ENCODE assay signal across 8 mouse cellular contexts in the genomic region with DNA sequence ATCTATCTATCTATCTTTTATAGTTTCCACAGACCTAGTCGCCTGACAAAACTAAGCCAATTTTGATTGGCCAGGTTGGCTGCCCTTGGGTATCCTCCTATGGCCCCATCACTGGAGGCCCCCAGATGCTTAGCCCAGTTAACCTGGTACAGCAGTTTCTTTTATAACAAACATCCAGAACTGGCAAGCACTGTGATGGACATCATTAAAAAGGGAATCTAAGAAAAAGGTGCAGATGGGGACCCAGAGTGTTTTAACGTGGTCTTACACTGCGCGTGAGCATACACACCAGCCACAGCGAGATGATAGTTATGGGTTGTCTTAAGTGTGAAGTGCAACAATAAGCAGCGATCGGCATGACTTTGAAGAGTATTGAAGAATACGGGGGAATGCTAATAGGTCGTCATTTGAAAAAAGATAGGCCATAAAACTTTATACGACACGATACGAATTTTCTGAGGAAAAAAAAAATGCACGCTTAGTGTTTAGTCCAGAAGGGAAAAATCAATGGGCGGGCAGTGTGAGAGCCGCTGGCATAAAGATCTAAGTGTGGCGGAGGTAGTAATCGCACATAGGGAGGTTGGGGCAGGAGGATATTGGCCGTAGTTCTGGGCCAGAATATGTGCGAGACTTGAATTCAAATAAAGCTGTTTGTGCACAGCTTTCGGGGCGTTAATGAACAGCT. TPM values are rescaled to one million over a fixed set of nuclear protein-coding genes. Genes with fewer than 3 reads are reported as not detected.
A peak's percentile ranks its signal among the peaks of the same experiment; 100 is the strongest.
DNase-seq lines count a peak whose midpoint lies in the region; ATAC-seq and TF ChIP-seq lines count a peak whose summit lies in the region.

No protein-coding gene starts in this region.

- H3K9ac ChIP-seq in limb, embryonic 15.5 days: peak overlapping the region; percentile 82

- H3K4me2 ChIP-seq in limb, embryonic 15.5 days: peak overlapping the region; percentile 91

- H3K27ac ChIP-seq in limb, embryonic 15.5 days: peak overlapping the region; percentile 90
- peak overlapping the region; percentile 69; the same call in 1 of the 2 replicates for H3K27ac ChIP-seq in small intestine, adult 2 months (ENCODE audit: insufficient read depth, low read depth, low read length)

- H3K36me3 ChIP-seq in limb, embryonic 15.5 days: peaks cover 26% of the 10 kb centered on the region
- H3K36me3 ChIP-seq in small intestine, adult 2 months (ENCODE audit: control insufficient read depth, insufficient read depth, low read length): peaks cover 19% of the 10 kb centered on the region

- no peaks in the 10 kb centered on the region for H3K27me3 ChIP-seq in limb, embryonic 15.5 days
- no peaks in the 10 kb centered on the region for H3K27me3 ChIP-seq in small intestine, adult 2 months (ENCODE audit: control insufficient read depth, insufficient read depth, low read length)

- WGBS in lung, adult 2 months: 10% methylated on average over 21 of the region's 21 CpGs
- 13% methylated on average over 21 of the region's 21 CpGs for WGBS in limb, embryonic 15.5 days
- WGBS in small intestine, adult 2 months: 6% methylated on average over 21 of the region's 21 CpGs

- TF ChIP-seq POLR2A in lung, adult 2 months (IDR thresholded peaks at IDR 0.05; ENCODE audit: borderline replicate concordance, extremely low read depth, low read depth, low read length): no peak
- no peak for TF ChIP-seq POLR2A in small intestine, adult 2 months (IDR thresholded peaks at IDR 0.05; ENCODE audit: low read depth, low read length)

- no peak for TF ChIP-seq CTCF in lung, adult 2 months (IDR thresholded peaks at IDR 0.05; ENCODE audit: insufficient read depth, low read length)
- no peak for TF ChIP-seq CTCF in small intestine, adult 2 months (IDR thresholded peaks at IDR 0.05; ENCODE audit: extremely low read depth, insufficient read length, insufficient replicate concordance, low read depth, low read length)

- no peak for DNase-seq in lung, adult 2 months
- DNase-seq in lung, adult 18-20 months: no peak
- no peak for DNase-seq in testis, postnatal 10 days (ENCODE audit: low spot score)
- DNase-seq in ovary, postnatal 10 days (ENCODE audit: low spot score): no peak
- DNase-seq in embryo, embryonic 9.5 days (ENCODE audit: extremely low spot score): no peak

- ATAC-seq in erythroid progenitor cell, adult 5-6 weeks (replicated peaks; ENCODE audit: low FRiP score, poor library complexity, severe bottlenecking): peak; percentile 62; the same call in 1 of the 2 replicates
- ATAC-seq in limb, embryonic 15.5 days (ENCODE audit: insufficient number of reproducible peaks, low FRiP score, low TSS enrichment, low read depth): peak; percentile 17

- H3K4me1 ChIP-seq in lung, adult 2 months (ENCODE audit: control insufficient read depth, insufficient read depth, low read length): no peaks in the 10 kb centered on the region; the same call in 1 of the 2 replicates
- peaks cover 16% of the 10 kb centered on the region for H3K4me1 ChIP-seq in limb, embryonic 15.5 days
- H3K4me1 ChIP-seq in small intestine, adult 2 months (ENCODE audit: control insufficient read depth, insufficient read depth, insufficient read length, low read length): peaks cover 19% of the 10 kb centered on the region

- H3K9me3 ChIP-seq in limb, embryonic 15.5 days: no peaks in the 10 kb centered on the region

- peak overlapping the region; percentile 72 for H3K4me3 ChIP-seq in lung, adult 2 months (replicated peaks; ENCODE audit: extremely low read depth, low read depth, low read length)
- H3K4me3 ChIP-seq in limb, embryonic 15.5 days: peak overlapping the region; percentile 73
- H3K4me3 ChIP-seq in small intestine, adult 2 months (ENCODE audit: low read depth, low read length): peak overlapping the region; percentile 97

RNA-seq across cellular contexts. Expression of a gene that starts 49.7 kb away (rescaled TPM):
- polyA plus RNA-seq in lung, adult 2 months (2012; rRNA removed): 48.5 and 54.4 TPM in 2 replicates
- 36.9 and 44.3 TPM in 2 replicates for total RNA-seq in erythroid progenitor cell, adult 5-6 weeks (2015; ENCODE audit: low replicate concordance)
- 18.2 and 33.9 TPM in 2 replicates for total RNA-seq in erythroid progenitor cell, adult 5-6 weeks (2017; ENCODE audit: low replicate concordance)
- polyA plus RNA-seq in limb, embryonic 15.5 days (2015; fragmentation: Nextera tagmentation; extraction: Ambion mirVana): 5.6 and 7.9 TPM in 2 replicates
- polyA plus RNA-seq in small intestine, adult 2 months (2012; rRNA removed): 18.5 and 35.1 TPM in 2 replicates

RNA-seq across cellular contexts. Expression of a gene that starts 49.8 kb away (rescaled TPM):
- 20.8 and 38.4 TPM in 2 replicates for polyA plus RNA-seq in lung, adult 2 months (2012; rRNA removed)
- total RNA-seq in erythroid progenitor cell, adult 5-6 weeks (2015; ENCODE audit: low replicate concordance): 62.7 and 72.5 TPM in 2 replicates
- total RNA-seq in erythroid progenitor cell, adult 5-6 weeks (2017; ENCODE audit: low replicate concordance): 63.6 and 68.4 TPM in 2 replicates
- polyA plus RNA-seq in limb, embryonic 15.5 days (2015; fragmentation: Nextera tagmentation; extraction: Ambion mirVana): 103 and 106 TPM in 2 replicates
- 10.7 and 19.5 TPM in 2 replicates for polyA plus RNA-seq in small intestine, adult 2 months (2012; rRNA removed)
